Mouse (Mus musculus) embryonic facial prominence, embryonic 14.5 days (tissue): ENCODE results near the gene Prep. TPM values are rescaled to one million over a fixed set of nuclear protein-coding genes. Genes with fewer than 3 reads are reported as not detected.

Experiments used
- ATAC-seq: fragments of 200-750 bp; cut with Nextera tagmentation; 2 replicates; pipeline ENCODE4 v1.8.0; 2017; ENCODE audit warnings: low read depth, moderate number of reproducible peaks, moderate TSS enrichment
- DNase-seq: peaks from one replicate; pipeline ENCODE4 v3.0.0-alpha.2; 2015; ENCODE audit warnings: low spot score
- H3K27ac ChIP-seq: fragments of 300-500 bp; sonication (generic); replicated peaks from 2 replicates; pipeline ENCODE4 v1.5.1; 2014; ENCODE audit warnings: low read depth, mild to moderate bottlenecking, low read length, moderate library complexity
- H3K27me3 ChIP-seq: fragments of 300-500 bp; sonication (generic); replicated peaks from 2 replicates; pipeline ENCODE4 v1.6.1; 2014; ENCODE audit warnings: low read length; ENCODE audit not compliant: control insufficient read depth, insufficient read depth
- H3K36me3 ChIP-seq: fragments of 300-500 bp; sonication (generic); 2 replicates; pipeline ENCODE4 v1.6.1; 2014; ENCODE audit warnings: low read length, mixed read lengths; ENCODE audit not compliant: control insufficient read depth, insufficient read depth
- H3K4me1 ChIP-seq: fragments of 300-500 bp; sonication (generic); 2 replicates; pipeline ENCODE4 v1.6.1; 2014; ENCODE audit warnings: antibody characterized with exemption, low read length; ENCODE audit not compliant: control insufficient read depth, insufficient read depth
- H3K4me2 ChIP-seq: fragments of 300-500 bp; sonication (generic); 2 replicates; pipeline ENCODE4 v1.6.1; 2014; ENCODE audit warnings: low read depth, mild to moderate bottlenecking, low read length, moderate library complexity, mixed read lengths
- H3K4me3 ChIP-seq: fragments of 300-500 bp; sonication (generic); 2 replicates; pipeline ENCODE4 v1.5.1; 2014; ENCODE audit warnings: low read depth, mild to moderate bottlenecking, low read length
- H3K9ac ChIP-seq: fragments of 300-500 bp; sonication (generic); 2 replicates; pipeline ENCODE4 v1.6.1; 2014; ENCODE audit warnings: low read depth, mild to moderate bottlenecking, low read length, moderate library complexity, mixed read lengths
- H3K9me3 ChIP-seq: fragments of 300-500 bp; sonication (generic); 2 replicates; pipeline ENCODE4 v1.6.1; 2016; ENCODE audit warnings: low read length; ENCODE audit not compliant: control insufficient read depth
- WGBS: fragments of 180-500 bp; shearing (Covaris S2); extraction: QIAGEN DNeasy Blood & Tissue Kit; methylation state at CpG from one replicate; pipeline ENCODE4 v1.1.7; 2014; 5-methylcytosine and 5-hydroxymethylcytosine counted together
- polyA plus RNA-seq: library from polyadenylated mRNA; unstranded; fragments of >200 nt; fragmentation: Nextera tagmentation; extraction: Ambion mirVana; gene quantifications from 2 replicates; pipeline ENCODE4 v1.2.1, GENCODE M21; 2014

Prep gene
- polyA plus RNA-seq, 1 experiment from 2014 or later, result 19.0 TPM

DNA sequence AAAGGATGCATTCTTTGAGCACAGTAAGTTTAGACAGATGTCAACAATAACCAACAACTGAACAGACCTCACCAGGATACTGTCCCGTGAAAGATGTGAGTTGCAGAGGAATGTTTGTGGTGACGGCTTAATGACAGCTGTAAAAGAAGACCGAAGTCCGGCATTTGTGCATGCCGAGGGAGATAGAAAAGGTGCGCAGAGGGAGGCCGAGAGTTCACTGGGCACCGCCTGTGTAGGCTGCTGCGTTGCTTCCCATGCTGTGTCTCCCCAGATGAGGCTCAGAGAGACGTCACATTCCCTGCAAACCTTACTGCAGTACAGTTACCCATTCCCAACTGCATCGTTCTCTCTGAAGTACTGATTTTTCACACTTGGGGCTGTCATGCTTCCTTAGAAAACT is 45.9 kb downstream of the Prep start:
- H3K4me2 ChIP-seq, result no peak overlapping the region
- H3K4me1 ChIP-seq, result no peaks in the 10 kb centered on the region
- WGBS, result 77% methylated on average over 11 of the region's 11 CpGs
- no peaks in the 10 kb centered on the region for H3K9me3 ChIP-seq
- DNase-seq (no peak), ATAC-seq (no peak)
- no peak overlapping the region for H3K9ac ChIP-seq
- H3K27ac ChIP-seq, result no peak overlapping the region
- H3K27me3 ChIP-seq, result no peaks in the 10 kb centered on the region
- H3K4me3 ChIP-seq, result no peak overlapping the region
- peaks cover 66% of the 10 kb centered on the region for H3K36me3 ChIP-seq

DNA sequence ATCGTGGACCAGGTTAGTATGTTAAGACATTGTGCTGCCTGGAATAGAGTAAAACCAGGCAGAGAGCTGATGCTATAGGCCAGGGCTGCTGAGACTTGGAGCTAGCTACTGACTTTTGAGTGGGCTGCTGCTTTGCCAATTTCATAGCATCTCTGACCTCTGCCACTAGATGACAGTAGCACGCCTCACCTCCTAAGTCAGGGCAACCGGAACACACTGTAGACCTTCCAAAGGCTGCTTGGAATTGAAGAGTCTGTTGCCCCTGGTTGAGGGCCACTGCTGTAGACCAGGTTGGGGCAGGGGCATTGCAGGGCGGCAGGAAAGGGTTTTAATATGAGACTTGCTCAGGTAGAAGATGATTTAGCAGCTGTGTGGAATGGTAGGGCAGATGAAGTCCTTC is 47.5 kb downstream of the Prep start:
- no peak overlapping the region for H3K4me3 ChIP-seq
- no peaks in the 10 kb centered on the region for H3K4me1 ChIP-seq
- DNase-seq (no peak), ATAC-seq (no peak)
- H3K27me3 ChIP-seq, result no peaks in the 10 kb centered on the region
- peaks cover 68% of the 10 kb centered on the region for H3K36me3 ChIP-seq
- H3K27ac ChIP-seq, result no peak overlapping the region
- H3K9ac ChIP-seq, result no peak overlapping the region
- WGBS, result 83% methylated on average over 4 of the region's 4 CpGs
- no peaks in the 10 kb centered on the region for H3K9me3 ChIP-seq
- no peak overlapping the region for H3K4me2 ChIP-seq

DNA sequence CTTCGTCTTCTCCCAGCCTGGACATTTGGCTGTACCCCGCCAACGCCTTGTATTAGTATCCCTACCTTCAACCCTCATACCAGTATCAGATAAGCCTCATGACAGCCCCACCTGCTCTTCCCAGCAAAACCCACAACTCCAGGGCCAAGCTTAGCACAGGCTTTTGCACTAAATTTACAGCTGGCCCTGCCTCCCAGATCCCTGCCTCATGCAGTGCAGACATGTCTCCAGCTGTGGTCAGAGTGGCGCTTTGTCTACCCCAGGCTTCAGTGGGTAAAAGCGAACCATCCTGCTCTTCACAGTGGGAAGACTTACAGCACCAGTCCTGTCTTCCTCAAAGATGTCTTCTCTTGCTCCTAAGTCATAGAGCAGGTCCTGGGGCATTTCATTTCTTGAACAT is 49.8 kb downstream of the Prep start:
- Histone ChIP-seq H3K4me1 (no peaks in the 10 kb centered on the region), H3K9ac (no peak overlapping the region), H3K4me3 (no peak overlapping the region), H3K36me3 (peaks cover 76% of the 10 kb centered on the region), H3K4me2 (no peak overlapping the region), H3K27me3 (no peaks in the 10 kb centered on the region), H3K9me3 (no peaks in the 10 kb centered on the region), H3K27ac (no peak overlapping the region)
- DNase-seq (no peak), ATAC-seq (no peak)
- WGBS, result 95% methylated on average over 5 of the region's 5 CpGs

DNA sequence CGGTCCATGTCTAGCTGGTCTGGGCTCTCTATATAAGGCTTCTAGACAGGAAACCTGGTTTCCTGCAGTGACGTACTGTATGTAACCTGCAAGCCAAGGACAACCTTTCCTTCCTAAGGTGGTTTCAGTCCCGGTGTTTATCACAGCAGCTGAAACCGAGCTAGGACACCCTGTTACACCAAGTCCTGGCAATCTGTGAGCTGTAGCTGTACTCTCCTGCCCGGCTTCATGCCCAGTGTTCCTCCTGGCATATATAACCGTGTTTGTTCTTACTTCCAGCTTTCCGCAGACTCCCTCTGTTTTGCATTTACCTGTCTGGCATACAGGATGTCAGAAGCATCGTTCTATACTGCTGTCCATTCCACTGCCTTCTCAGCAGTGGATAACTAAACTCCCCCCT is 51.4 kb downstream of the Prep start:
- Histone ChIP-seq H3K27ac (no peak overlapping the region), H3K4me2 (no peak overlapping the region), H3K4me3 (no peak overlapping the region), H3K27me3 (no peaks in the 10 kb centered on the region), H3K36me3 (peaks cover 79% of the 10 kb centered on the region), H3K4me1 (no peaks in the 10 kb centered on the region), H3K9ac (no peak overlapping the region), H3K9me3 (no peaks in the 10 kb centered on the region)
- WGBS, result 93% methylated on average over 8 of the region's 8 CpGs
- DNase-seq, result no peak
- ATAC-seq, result no peak

DNA sequence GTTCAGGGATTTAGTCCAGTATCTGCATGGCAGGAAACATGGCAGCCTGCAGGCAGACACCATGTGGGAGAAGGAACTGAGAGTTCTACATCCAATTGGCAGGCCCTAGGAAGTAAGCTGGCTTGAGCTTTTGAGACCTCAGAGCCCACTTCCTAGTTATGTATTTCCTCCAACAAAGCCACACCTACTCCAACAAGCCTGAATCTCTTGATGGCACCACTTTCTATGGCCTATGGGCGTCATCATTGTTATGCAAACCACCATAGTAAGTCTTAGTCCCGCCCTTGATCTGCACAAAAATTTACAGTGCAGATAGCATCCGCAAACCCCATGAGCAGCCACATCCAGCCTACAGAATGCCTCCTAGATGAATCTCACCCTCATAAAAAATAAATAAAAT is 54.6 kb downstream of the Prep start:
- DNase-seq, result no peak
- no peaks in the 10 kb centered on the region for H3K4me1 ChIP-seq
- H3K36me3 ChIP-seq, result peaks cover 83% of the 10 kb centered on the region
- H3K9ac ChIP-seq, result no peak overlapping the region
- 95% methylated on average over 3 of the region's 3 CpGs for WGBS
- H3K27me3 ChIP-seq, result no peaks in the 10 kb centered on the region
- ATAC-seq, result no peak
- no peak overlapping the region for H3K4me2 ChIP-seq
- no peaks in the 10 kb centered on the region for H3K9me3 ChIP-seq
- H3K27ac ChIP-seq, result no peak overlapping the region
- no peak overlapping the region for H3K4me3 ChIP-seq

DNA sequence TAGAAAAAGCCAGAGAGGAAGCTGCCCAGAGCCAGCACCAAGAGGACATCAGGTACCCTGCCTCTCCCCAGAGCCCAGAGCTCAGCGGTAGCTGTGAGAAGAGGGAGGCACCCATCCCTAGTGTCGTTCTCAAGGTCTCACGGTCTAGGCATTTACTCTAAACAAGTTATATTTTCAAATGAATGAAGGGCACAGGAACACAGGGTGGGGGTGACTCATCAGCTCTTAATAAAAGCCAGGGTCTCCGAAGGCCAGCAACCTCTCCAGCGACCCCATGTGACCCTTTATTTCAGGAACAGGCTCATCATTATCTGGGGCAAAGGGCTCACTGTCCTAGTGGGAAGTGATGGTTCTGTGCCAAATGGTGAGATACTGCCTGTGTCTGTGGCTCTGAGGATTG is 55.5 kb downstream of the Prep start:
- no peaks in the 10 kb centered on the region for H3K4me1 ChIP-seq
- no peaks in the 10 kb centered on the region for H3K27me3 ChIP-seq
- 51% methylated on average over 5 of the region's 5 CpGs for WGBS
- H3K27ac ChIP-seq, result no peak overlapping the region
- no peaks in the 10 kb centered on the region for H3K9me3 ChIP-seq
- DNase-seq (no peak), ATAC-seq (no peak)
- H3K4me2 ChIP-seq, result no peak overlapping the region
- no peak overlapping the region for H3K9ac ChIP-seq
- H3K36me3 ChIP-seq, result peaks cover 85% of the 10 kb centered on the region
- no peak overlapping the region for H3K4me3 ChIP-seq

DNA sequence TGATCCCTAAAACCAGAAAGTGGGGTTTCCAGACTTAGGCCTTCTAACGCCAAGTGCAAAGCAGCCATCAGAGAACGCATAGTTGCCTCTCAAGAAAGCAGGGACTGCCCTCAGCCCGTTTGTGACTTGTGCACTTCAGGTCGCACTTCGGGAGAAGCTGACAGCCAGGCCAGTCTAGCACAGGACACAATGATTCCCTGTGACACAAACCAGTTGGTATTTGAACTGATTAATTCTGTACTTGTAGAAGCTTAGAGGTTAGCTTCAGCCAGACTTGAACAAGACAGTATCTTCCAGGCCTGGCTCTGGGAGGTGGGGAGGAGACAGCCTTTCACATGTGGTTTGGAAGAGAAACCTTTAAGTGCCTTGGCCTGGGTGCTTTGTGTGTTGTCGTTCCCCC is 56.0 kb downstream of the Prep start:
- no peaks in the 10 kb centered on the region for H3K4me1 ChIP-seq
- WGBS, result 83% methylated on average over 6 of the region's 6 CpGs
- peaks cover 89% of the 10 kb centered on the region for H3K36me3 ChIP-seq
- DNase-seq (no peak), ATAC-seq (no peak)
- H3K9me3 ChIP-seq, result no peaks in the 10 kb centered on the region
- H3K9ac ChIP-seq, result no peak overlapping the region
- H3K4me3 ChIP-seq, result no peak overlapping the region
- no peaks in the 10 kb centered on the region for H3K27me3 ChIP-seq
- H3K4me2 ChIP-seq, result no peak overlapping the region
- H3K27ac ChIP-seq, result no peak overlapping the region

DNA sequence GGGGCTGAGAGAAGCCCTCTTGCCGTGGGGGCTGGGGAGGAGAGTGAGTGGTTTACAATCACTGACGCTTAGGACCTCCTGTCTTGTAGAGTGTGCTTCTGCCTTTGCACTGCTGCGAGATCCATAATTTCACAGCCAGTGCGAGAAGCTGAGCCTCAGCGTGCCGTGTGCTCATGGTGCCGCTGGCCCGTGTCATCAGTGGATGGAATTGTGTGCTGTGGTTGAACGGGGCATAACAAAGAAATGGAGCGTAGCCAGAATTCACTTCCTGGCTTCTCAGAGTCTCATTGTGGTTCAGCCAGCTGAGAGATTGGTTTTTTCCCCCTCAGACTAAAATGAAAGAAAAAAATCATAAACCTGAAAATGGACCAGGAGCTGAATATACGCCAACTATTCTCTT is 62.1 kb downstream of the Prep start:
- DNase-seq, result peak; percentile 44
- Histone ChIP-seq H3K4me2 (no peak overlapping the region), H3K4me1 (no peaks in the 10 kb centered on the region), H3K9ac (no peak overlapping the region), H3K4me3 (no peak overlapping the region), H3K27ac (no peak overlapping the region), H3K36me3 (peaks cover 38% of the 10 kb centered on the region), H3K27me3 (no peaks in the 10 kb centered on the region), H3K9me3 (no peaks in the 10 kb centered on the region)
- 67% methylated on average over 11 of the region's 11 CpGs for WGBS
- no peak for ATAC-seq

DNA sequence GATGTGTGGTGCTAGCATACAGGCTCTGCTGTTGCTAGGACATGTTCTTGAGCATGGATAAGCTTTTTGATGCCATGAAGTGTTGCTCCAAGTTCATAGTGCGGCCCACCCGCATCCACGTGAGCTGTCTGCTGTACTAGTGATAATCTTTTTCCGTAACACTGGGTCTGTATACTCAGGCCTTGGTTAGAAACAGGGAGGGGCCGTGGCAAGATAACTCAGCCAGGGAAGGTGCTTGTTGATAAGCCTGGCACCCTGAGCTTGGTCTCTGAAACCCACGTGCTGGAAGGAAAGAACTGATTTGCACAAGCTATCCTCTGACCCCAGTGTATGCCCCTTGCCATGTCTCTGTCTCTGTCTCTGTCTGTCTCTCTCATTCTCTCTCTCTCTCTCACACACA is 63.0 kb downstream of the Prep start:
- Histone ChIP-seq H3K27ac (no peak overlapping the region), H3K27me3 (no peaks in the 10 kb centered on the region), H3K9ac (no peak overlapping the region), H3K9me3 (no peaks in the 10 kb centered on the region), H3K36me3 (peaks cover 31% of the 10 kb centered on the region), H3K4me1 (no peaks in the 10 kb centered on the region), H3K4me3 (no peak overlapping the region), H3K4me2 (no peak overlapping the region)
- WGBS, result 92% methylated on average over 6 of the region's 6 CpGs
- DNase-seq (no peak), ATAC-seq (no peak)
